22 mouse cellular contexts compared by ENCODE assay signal in genomic region chr4:41416966-41417365, GRCm38 (mm10). TPM values are rescaled to one million over a fixed set of nuclear protein-coding genes. Genes with fewer than 3 reads are reported as not detected.
DNase-seq lines count a peak whose midpoint lies in the region; ATAC-seq and TF ChIP-seq lines count a peak whose summit lies in the region.
"Had no signal": no experiment of that assay in that cellular context is flagged by ENCODE, and none has a peak within 500 bp of the region (broad histone marks: within the 10 kb centered on the region; RNA-seq: fewer than 3 reads in every experiment).

No protein-coding gene starts in this region.

- no peaks in the 10 kb centered on the region for H3K79me2 ChIP-seq in liver, adult 2 months (ENCODE audit: control insufficient read depth, insufficient read depth, low read length)

- H3K4me2 ChIP-seq in midbrain, embryonic 11.5 days, result no peak overlapping the region
- no peak overlapping the region for H3K4me2 ChIP-seq in midbrain, embryonic 13.5 days (replicated peaks)

- no peak for ATAC-seq in midbrain, embryonic 11.5 days (ENCODE audit: low FRiP score)
- no peak for ATAC-seq in midbrain, embryonic 13.5 days
- ATAC-seq: activated CD4-positive, CD25-positive, alpha-beta regulatory T cell, adult 4 months; CD4-positive, CD25-positive, alpha-beta regulatory T cell, adult 4 months; Patski had no signal

- no peak for TF ChIP-seq POLR2A in liver, adult 2 months (IDR thresholded peaks at IDR 0.05; ENCODE audit: extremely low read depth, insufficient read depth, low read length)

- DNase-seq in liver, adult 2 months (ENCODE audit: extremely low read depth, low read depth, low spot score), result peak; percentile 62
- no peak for DNase-seq in liver
- DNase-seq in midbrain, embryonic 11.5 days (ENCODE audit: low spot score, missing footprints), result peak; percentile 75
- DNase-seq in Muller cell, postnatal 12 days (ENCODE audit: inconsistent ontology term), result peak; percentile 39
- no peak for DNase-seq in adrenal gland, postnatal 10 days
- DNase-seq: adrenal gland, adult 2 months; adrenal gland, adult 8-10 months; adrenal gland, postnatal 14 days; adrenal gland, postnatal 25 days; adrenal gland, postnatal 36 days; B cell, adult 2 months; cerebellum, adult 11 months; cerebellum, adult 11-12 months; cerebellum, adult 18-20 months; cerebellum, adult 2 months; cerebellum, adult 8-10 months had no signal

- H3K27me3 ChIP-seq in liver, adult 2 months (ENCODE audit: control insufficient read depth, insufficient read depth, low read length), result no peaks in the 10 kb centered on the region
- H3K27me3 ChIP-seq in midbrain, embryonic 11.5 days (ENCODE audit: control insufficient read depth, insufficient read depth, low read length), result no peaks in the 10 kb centered on the region
- H3K27me3 ChIP-seq in midbrain, embryonic 13.5 days, result no peaks in the 10 kb centered on the region
- H3K27me3 ChIP-seq: CH12.LX, Patski had no signal

- no peaks in the 10 kb centered on the region for H3K9me3 ChIP-seq in midbrain, embryonic 11.5 days (ENCODE audit: control insufficient read depth, low read length)
- no peaks in the 10 kb centered on the region for H3K9me3 ChIP-seq in midbrain, embryonic 13.5 days
- H3K9me3 ChIP-seq: G1E had no signal

- H3K9ac ChIP-seq in liver, adult 2 months (ENCODE audit: low read depth, low read length), result no peak overlapping the region
- H3K9ac ChIP-seq in midbrain, embryonic 11.5 days (ENCODE audit: low read length), result no peak overlapping the region
- H3K9ac ChIP-seq in midbrain, embryonic 13.5 days (replicated peaks), result no peak overlapping the region

- H3K27ac ChIP-seq in liver, adult 2 months (replicated peaks; ENCODE audit: insufficient read depth, low read depth, low read length), result no peak overlapping the region
- H3K27ac ChIP-seq in midbrain, embryonic 11.5 days (ENCODE audit: low read depth, low read length), result no peak overlapping the region
- no peak overlapping the region for H3K27ac ChIP-seq in midbrain, embryonic 13.5 days

- H3K4me3 ChIP-seq in liver, adult 2 months (ENCODE audit: insufficient read depth, low read depth, low read length), result no peak overlapping the region
- H3K4me3 ChIP-seq in midbrain, embryonic 11.5 days (ENCODE audit: low read depth, low read length), result no peak overlapping the region
- H3K4me3 ChIP-seq in midbrain, embryonic 13.5 days (replicated peaks), result no peak overlapping the region

- no peak for TF ChIP-seq CTCF in liver, adult 2 months (IDR thresholded peaks at IDR 0.05; ENCODE audit: low read depth, low read length)

- H3K36me3 ChIP-seq in liver, adult 2 months (ENCODE audit: control insufficient read depth, insufficient read depth, low read length), result no peaks in the 10 kb centered on the region
- no peaks in the 10 kb centered on the region for H3K36me3 ChIP-seq in midbrain, embryonic 11.5 days (ENCODE audit: control insufficient read depth, insufficient read depth, low read length)
- H3K36me3 ChIP-seq in midbrain, embryonic 13.5 days, result no peaks in the 10 kb centered on the region

- H3K4me1 ChIP-seq in liver, adult 2 months (ENCODE audit: control insufficient read depth, insufficient read depth, low read length), result no peaks in the 10 kb centered on the region
- H3K4me1 ChIP-seq in midbrain, embryonic 11.5 days (ENCODE audit: control insufficient read depth, insufficient read depth, low read length), result no peaks in the 10 kb centered on the region
- H3K4me1 ChIP-seq in midbrain, embryonic 13.5 days (replicated peaks), result no peaks in the 10 kb centered on the region

RNA-seq across cellular contexts. Expression of gene Kif24, which starts 47.7 kb away (rescaled TPM):
- 0.37 and 0.94 TPM in 2 replicates for total RNA-seq in liver, adult 2 months (2014; rRNA removed)
- 0.27 and 0.43 TPM in 2 replicates for polyA plus RNA-seq in liver, adult 2 months (2012; rRNA removed)
- polyA plus RNA-seq in midbrain, embryonic 11.5 days (2014; fragmentation: Nextera tagmentation; extraction: Ambion mirVana), result 9.6 and 9.9 TPM in 2 replicates
- polyA plus RNA-seq in midbrain, embryonic 13.5 days (2015; fragmentation: Nextera tagmentation; extraction: Ambion mirVana), result 5.2 and 6.3 TPM in 2 replicates
- total RNA-seq in adrenal gland, postnatal 10 days (2021), result 1 to 10 TPM; 2.8 to 4.5 TPM

RNA-seq across cellular contexts. Expression of gene Nudt2, which starts 48.0 kb away (rescaled TPM):
- total RNA-seq in liver, adult 2 months (2014; rRNA removed), result 33.0 and 33.9 TPM in 2 replicates
- polyA plus RNA-seq in liver, adult 2 months (2012; rRNA removed), result 18.3 and 18.6 TPM in 2 replicates
- polyA plus RNA-seq in midbrain, embryonic 11.5 days (2014; fragmentation: Nextera tagmentation; extraction: Ambion mirVana), result 70.2 and 70.3 TPM in 2 replicates
- polyA plus RNA-seq in midbrain, embryonic 13.5 days (2015; fragmentation: Nextera tagmentation; extraction: Ambion mirVana), result 62.0 and 62.7 TPM in 2 replicates
- 10 to 100 TPM; 30.2 to 30.9 TPM for total RNA-seq in adrenal gland, postnatal 10 days (2021)

Comparison
In these comparisons a context has a peak if more than half of its experiments do, and no peak if none do; other contexts are left out.
1. DNase-seq: peak in liver, adult 2 months (single experiment), midbrain, embryonic 11.5 days (single experiment) and Muller cell, postnatal 12 days (single experiment); none in liver (single experiment) and adrenal gland, postnatal 10 days (single experiment).